Mouse (Mus musculus) olfactory bulb, adult 2 months (tissue): Measurements from ENCODE around the gene Zfp672.

Experiments used
- CTCF ChIP-seq: fragments of 200-500 bp; IDR thresholded peaks from 2 replicates; pipeline ENCODE4 v1.5.1; 2012; ENCODE audit warnings: low read depth, mild to moderate bottlenecking, low read length, moderate library complexity; ENCODE audit not compliant: insufficient read depth
- POLR2A ChIP-seq: fragments of 200-500 bp; IDR thresholded peaks from 2 replicates; pipeline ENCODE4 v1.6.1; 2012; ENCODE audit warnings: mild to moderate bottlenecking, low read depth, low read length, moderate library complexity; ENCODE audit not compliant: insufficient read depth

GRCm38 (mm10) chr11:58315536-58316168, 14.5 kb downstream of the Zfp672 start:
- TF ChIP-seq CTCF (no peak), POLR2A (no peak)
